Mouse (Mus musculus) liver, adult 2 months (tissue): ENCODE measurements at regions not wholly inside any gene's neighbourhood (a gene's known extent, or its start where the extent isn't known, plus 50 kb on each side); places are given as distances from the start of the nearest gene placed in this dataset.

ENCODE experiments used
- CTCF ChIP-seq: fragments of 200-500 bp; IDR thresholded peaks from 2 replicates; pipeline ENCODE4 v1.5.1; 2011; ENCODE audit warnings: low read depth, low read length, control low read depth
- POLR2A ChIP-seq: fragments of 200-500 bp; IDR thresholded peaks from 2 replicates; pipeline ENCODE4 v1.6.1; 2011; ENCODE audit warnings: low read length, control low read depth; ENCODE audit not compliant: insufficient read depth; ENCODE audit errors: extremely low read depth

DNA sequence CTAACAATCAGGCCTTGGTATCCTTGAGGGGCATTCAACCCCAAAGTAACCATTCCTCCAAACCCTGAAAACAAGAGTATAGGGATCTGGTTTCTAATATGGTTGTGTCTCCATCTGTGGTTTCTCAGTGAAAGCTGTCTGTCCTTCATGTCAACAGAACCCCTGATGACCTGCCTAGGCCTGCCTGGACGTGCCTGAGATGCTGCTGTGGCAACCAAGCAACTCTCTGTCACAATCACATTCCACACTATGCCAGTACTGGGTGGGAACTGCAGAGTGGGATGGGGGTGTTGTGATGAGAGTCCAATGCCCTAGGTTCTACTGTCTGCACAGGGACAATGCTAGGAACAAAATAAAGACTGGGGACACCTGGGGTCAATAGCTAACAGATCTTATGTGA is 121.1 kb upstream of the Arntl start:
- TF ChIP-seq POLR2A (no peak), CTCF (no peak)
